Comparison of ENCODE assay signal across 19 mouse cellular contexts in the genomic region with DNA sequence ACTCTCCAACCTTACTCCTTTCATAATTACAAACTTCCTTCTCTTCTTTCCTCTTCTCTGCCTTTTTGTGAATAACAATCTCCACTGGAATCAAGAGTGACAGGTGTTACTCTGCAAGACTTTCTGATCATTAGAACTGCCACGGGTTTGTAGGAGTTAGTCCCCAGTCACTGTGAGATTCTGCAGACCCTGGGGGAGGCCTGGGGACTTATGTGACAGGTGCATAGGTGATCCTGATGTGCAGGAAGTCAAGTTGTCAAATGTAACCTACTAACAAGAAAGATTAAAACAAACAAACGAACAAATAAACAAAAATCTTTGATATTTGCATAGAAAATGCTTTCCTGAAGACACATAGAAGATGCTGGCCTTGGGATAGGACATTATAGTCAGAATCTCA. TPM values are rescaled to one million over a fixed set of nuclear protein-coding genes. Genes with fewer than 3 reads are reported as not detected.
"Had no signal": no experiment of that assay in that cellular context is flagged by ENCODE, and none has a peak within 500 bp of the region (broad histone marks: within the 10 kb centered on the region; RNA-seq: fewer than 3 reads in every experiment).

No protein-coding gene starts in this region.

- H3K36me3 ChIP-seq: intestine, embryonic 15.5 days; kidney, embryonic 15.5 days; limb, embryonic 15.5 days; lung, embryonic 15.5 days; midbrain, embryonic 12.5 days had no signal

- H3K9ac ChIP-seq: intestine, embryonic 15.5 days; kidney, embryonic 15.5 days; limb, embryonic 15.5 days; lung, embryonic 15.5 days; midbrain, embryonic 12.5 days had no signal

- H3K27ac ChIP-seq: hindbrain, postnatal 0 days; intestine, embryonic 15.5 days; kidney, embryonic 15.5 days; limb, embryonic 15.5 days; lung, embryonic 15.5 days; midbrain, embryonic 12.5 days; stomach, postnatal 0 days had no signal

- H3K27me3 ChIP-seq: intestine, embryonic 15.5 days; kidney, embryonic 15.5 days; limb, embryonic 15.5 days; lung, embryonic 15.5 days; midbrain, embryonic 12.5 days had no signal

- H3K4me2 ChIP-seq: intestine, embryonic 15.5 days; kidney, embryonic 15.5 days; limb, embryonic 15.5 days; lung, embryonic 15.5 days; midbrain, embryonic 12.5 days had no signal

- H3K9me3 ChIP-seq: intestine, embryonic 15.5 days; kidney, embryonic 15.5 days; limb, embryonic 15.5 days; lung, embryonic 15.5 days; midbrain, embryonic 12.5 days had no signal

- H3K4me3 ChIP-seq: intestine, embryonic 15.5 days; kidney, embryonic 15.5 days; limb, embryonic 15.5 days; lung, embryonic 15.5 days; midbrain, embryonic 12.5 days had no signal

- DNase-seq: kidney, adult 18-20 months; kidney, postnatal 14 days; layer of hippocampus, postnatal 36 days; lung, postnatal 14 days; right cerebral cortex, postnatal 14 days had no signal

- ATAC-seq: hindbrain, postnatal 0 days; intestine, embryonic 15.5 days; midbrain, embryonic 16.5 days had no signal

- H3K4me1 ChIP-seq: intestine, embryonic 15.5 days; kidney, embryonic 15.5 days; limb, embryonic 15.5 days; lung, embryonic 15.5 days; midbrain, embryonic 12.5 days had no signal

RNA-seq across cellular contexts. Expression of a gene that starts 35.1 kb away (rescaled TPM):
- total RNA-seq: layer of hippocampus, adult 8-10 months; layer of hippocampus, postnatal 36 days; left cerebral cortex, adult 8-10 months; left cerebral cortex, postnatal 25 days had no signal
- polyA plus RNA-seq: intestine, embryonic 15.5 days; large intestine, adult 2 months; liver, embryonic 16.5 days; midbrain, embryonic 12.5 days; midbrain, embryonic 16.5 days; stomach, postnatal 0 days; urinary bladder, adult 2 months had no signal
